Mouse (Mus musculus): Measurements from ENCODE around the gene Fer.

Fer gene

GRCm38 (mm10) chr17:64140063-64140850 lies 277.4 kb downstream of the Fer start:
- DNase-seq (ENCODE audit: low read depth), result no peak

- no peak for DNase-seq (ENCODE audit: low read depth)
Observed at GRCm38 (mm10) chr17:64141856-64142255, 279.0 kb downstream of the Fer start.

GRCm38 (mm10) chr17:64146409-64146808 lies 283.5 kb downstream of the Fer start:
- no peak for DNase-seq (ENCODE audit: low read depth)

- DNase-seq (ENCODE audit: low read depth), result no peak
Observed at GRCm38 (mm10) chr17:64150717-64151116, 287.9 kb downstream of the Fer start.

GRCm38 (mm10) chr17:64167731-64168130 lies 304.9 kb downstream of the Fer start:
- peak; percentile 50 for DNase-seq (ENCODE audit: low read depth)

GRCm38 (mm10) chr17:64170019-64170418 lies 307.2 kb downstream of the Fer start:
- no peak for DNase-seq (ENCODE audit: low read depth)

- DNase-seq (ENCODE audit: low read depth), result no peak
Observed at GRCm38 (mm10) chr17:64172474-64172873, 309.6 kb downstream of the Fer start.

- no peak for DNase-seq (ENCODE audit: low read depth)
Observed at GRCm38 (mm10) chr17:64180546-64180945, 317.7 kb downstream of the Fer start.

- DNase-seq (ENCODE audit: low read depth), result no peak
Observed at GRCm38 (mm10) chr17:64181291-64181690, 318.4 kb downstream of the Fer start.

GRCm38 (mm10) chr17:64182599-64182998 lies 319.7 kb downstream of the Fer start:
- no peak for DNase-seq (ENCODE audit: low read depth)

GRCm38 (mm10) chr17:64183196-64183595 lies 320.3 kb downstream of the Fer start:
- DNase-seq (ENCODE audit: low read depth), result peak; percentile 37
